Mouse (Mus musculus): ENCODE data around the gene Uba52. TPM values are rescaled to one million over a fixed set of nuclear protein-coding genes. Genes with fewer than 3 reads are reported as not detected.

Gene Uba52
- polyA plus RNA-seq, 1 experiment from 2014 or later, result 882 TPM

GRCm38 (mm10) chr8:70489576-70489975 lies 21.0 kb downstream of the Uba52 start:
- 0 out of 2 replicates have a peak, but pooled peaks have one; percentile 27 for ATAC-seq (ENCODE audit: low FRiP score, low TSS enrichment)
- H3K36me3 ChIP-seq (ENCODE audit: insufficient read depth, low read length), result no peaks in the 10 kb centered on the region
- H3K9ac ChIP-seq (replicated peaks; ENCODE audit: low read length), result 0 out of 2 replicates have a peak overlapping the region, but pooled peaks have one; percentile 39
- peak overlapping the region; percentile 42 for H3K4me3 ChIP-seq (ENCODE audit: low read length)
- H3K4me2 ChIP-seq (replicated peaks; ENCODE audit: low read depth, low read length), result peak overlapping the region; percentile 60
- peaks cover 99% of the 10 kb centered on the region for H3K27me3 ChIP-seq (ENCODE audit: insufficient read depth, low read length)
- no peak overlapping the region for H3K27ac ChIP-seq (ENCODE audit: low read length)
- WGBS, result 0% methylated on average over 40 of the region's 41 CpGs
- H3K9me3 ChIP-seq (ENCODE audit: low read length), result no peaks in the 10 kb centered on the region
- H3K4me1 ChIP-seq (ENCODE audit: insufficient read depth, low read length), result peaks cover 66% of the 10 kb centered on the region

DNA sequence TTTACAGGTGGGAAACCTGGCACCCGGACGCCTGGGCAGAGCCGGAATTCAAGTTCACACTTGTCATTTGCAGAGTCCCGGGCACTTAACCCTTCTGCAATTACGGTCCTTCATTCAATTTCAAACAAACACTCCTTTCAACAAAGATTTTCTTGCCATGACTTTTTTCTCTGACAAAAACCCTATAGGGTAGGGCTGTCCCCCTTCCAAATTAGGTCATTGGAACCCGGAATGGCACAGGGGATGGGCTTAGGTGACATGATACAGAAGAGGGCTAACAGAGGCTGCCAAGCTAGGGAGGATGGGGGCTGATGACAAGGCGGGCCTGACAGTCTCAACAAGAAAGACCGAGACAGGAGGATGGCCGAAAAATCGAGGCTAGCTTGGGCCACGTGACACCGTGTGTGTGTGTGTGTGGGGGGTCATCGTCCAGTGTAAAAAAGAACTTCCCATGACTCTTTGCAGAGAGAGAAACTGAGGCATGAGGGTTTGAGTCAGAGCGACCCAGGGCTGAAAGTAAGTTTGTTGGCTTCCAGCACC lies 21.6 kb downstream of the Uba52 start:
- Histone ChIP-seq H3K27me3 (ENCODE audit: insufficient read depth, low read length) (peaks cover 97% of the 10 kb centered on the region), H3K9me3 (ENCODE audit: low read length) (no peaks in the 10 kb centered on the region), H3K9ac (replicated peaks; ENCODE audit: low read length) (0 out of 2 replicates have a peak overlapping the region, but pooled peaks have one; percentile 39), H3K36me3 (ENCODE audit: insufficient read depth, low read length) (no peaks in the 10 kb centered on the region), H3K4me1 (ENCODE audit: insufficient read depth, low read length) (peaks cover 60% of the 10 kb centered on the region), H3K4me2 (replicated peaks; ENCODE audit: low read depth, low read length) (peak overlapping the region; percentile 60), H3K4me3 (ENCODE audit: low read length) (peak overlapping the region; percentile 42), H3K27ac (ENCODE audit: low read length) (no peak overlapping the region)
- no peak for ATAC-seq (ENCODE audit: low FRiP score, low TSS enrichment)
- WGBS, result 1% methylated on average over 14 of the region's 14 CpGs

- Histone ChIP-seq H3K27me3 (ENCODE audit: insufficient read depth, low read length) (peaks cover 96% of the 10 kb centered on the region), H3K4me3 (ENCODE audit: low read length) (peak overlapping the region; percentile 39), H3K27ac (ENCODE audit: low read length) (no peak overlapping the region), H3K4me2 (replicated peaks; ENCODE audit: low read depth, low read length) (peak overlapping the region; percentile 58), H3K9ac (replicated peaks; ENCODE audit: low read length) (peak overlapping the region; percentile 52), H3K9me3 (ENCODE audit: low read length) (no peaks in the 10 kb centered on the region), H3K36me3 (ENCODE audit: insufficient read depth, low read length) (no peaks in the 10 kb centered on the region), H3K4me1 (ENCODE audit: insufficient read depth, low read length) (peaks cover 52% of the 10 kb centered on the region)
- 2% methylated on average over 49 of the region's 55 CpGs for WGBS
- peak; percentile 49 for ATAC-seq (ENCODE audit: low FRiP score, low TSS enrichment)
Measured at GRCm38 (mm10) chr8:70487993-70488796, 22.4 kb downstream of the Uba52 start.

DNA sequence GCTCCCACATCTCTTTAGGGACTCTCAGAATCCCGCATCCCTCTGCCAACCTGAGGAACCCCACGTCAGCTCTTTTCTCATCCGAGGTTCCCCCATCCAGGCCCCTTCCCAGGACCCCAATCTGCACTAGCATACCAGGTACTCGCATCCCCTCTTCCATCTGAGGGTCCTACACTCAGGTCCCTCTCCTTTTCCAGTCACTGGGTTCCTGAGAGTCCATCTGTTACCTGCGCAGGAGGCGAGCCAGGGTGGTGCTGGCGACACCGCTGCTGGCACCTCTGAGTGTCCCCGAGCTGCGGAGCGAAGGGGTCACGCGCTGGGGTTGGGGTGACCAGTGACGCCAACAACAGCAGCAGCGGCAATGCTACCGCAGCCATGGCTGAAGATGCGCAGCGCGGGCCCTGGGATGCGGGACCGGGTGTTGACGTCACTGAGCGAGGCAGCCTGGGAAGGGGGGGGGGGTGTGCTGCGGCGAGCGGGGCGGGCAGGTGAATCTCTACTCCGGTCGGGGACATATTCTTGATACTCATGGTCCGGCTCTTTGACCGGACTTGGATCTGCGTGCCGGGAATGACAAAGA lies 23.6 kb downstream of the Uba52 start, which contains the start of gene Tmem59l:
Gene Tmem59l, minus strand, starts transcription at position 418 of the 580 bp plus-strand sequence.
- H3K4me1 ChIP-seq (ENCODE audit: insufficient read depth, low read length), result peaks cover 41% of the 10 kb centered on the region
- WGBS, result 6% methylated on average over 33 of the region's 33 CpGs
- no peak for ATAC-seq (ENCODE audit: low FRiP score, low TSS enrichment)

GRCm38 (mm10) chr8:70486191-70486681 lies 24.4 kb downstream of the Uba52 start:
- Histone ChIP-seq H3K4me2 (replicated peaks; ENCODE audit: low read depth, low read length) (no peak overlapping the region), H3K36me3 (ENCODE audit: insufficient read depth, low read length) (no peaks in the 10 kb centered on the region), H3K9me3 (ENCODE audit: low read length) (no peaks in the 10 kb centered on the region), H3K4me1 (ENCODE audit: insufficient read depth, low read length) (peaks cover 38% of the 10 kb centered on the region), H3K27me3 (ENCODE audit: insufficient read depth, low read length) (peaks cover 78% of the 10 kb centered on the region), H3K27ac (ENCODE audit: low read length) (no peak overlapping the region), H3K9ac (replicated peaks; ENCODE audit: low read length) (no peak overlapping the region), H3K4me3 (ENCODE audit: low read length) (no peak overlapping the region)
- WGBS, result 64% methylated on average over 7 of the region's 7 CpGs
- no peak for ATAC-seq (ENCODE audit: low FRiP score, low TSS enrichment)

More for the DNA sequence above, 23.6 kb downstream of the Uba52 start, which contains the start of gene Tmem59l:
- peak within 1 kb of the TSS; percentile 39 for H3K4me3 ChIP-seq (ENCODE audit: low read length)
- H3K4me2 ChIP-seq (replicated peaks; ENCODE audit: low read depth, low read length), result peak within 1 kb of the TSS; percentile 58
- no peaks in the 10 kb centered on the region for H3K36me3 ChIP-seq (ENCODE audit: insufficient read depth, low read length)
- peaks cover 86% of the 10 kb centered on the region for H3K27me3 ChIP-seq (ENCODE audit: insufficient read depth, low read length)
- peak within 1 kb of the TSS; percentile 52 for H3K9ac ChIP-seq (replicated peaks; ENCODE audit: low read length)
- H3K9me3 ChIP-seq (ENCODE audit: low read length), result no peaks in the 10 kb centered on the region
- no peak within 1 kb of the TSS for H3K27ac ChIP-seq (ENCODE audit: low read length)

- Histone ChIP-seq H3K9ac (replicated peaks; ENCODE audit: low read length) (no peak overlapping the region), H3K4me1 (ENCODE audit: insufficient read depth, low read length) (peaks cover 9% of the 10 kb centered on the region), H3K4me3 (ENCODE audit: low read length) (no peak overlapping the region), H3K27ac (ENCODE audit: low read length) (no peak overlapping the region), H3K27me3 (ENCODE audit: insufficient read depth, low read length) (peaks cover 56% of the 10 kb centered on the region), H3K4me2 (replicated peaks; ENCODE audit: low read depth, low read length) (no peak overlapping the region), H3K9me3 (ENCODE audit: low read length) (no peaks in the 10 kb centered on the region), H3K36me3 (ENCODE audit: insufficient read depth, low read length) (no peaks in the 10 kb centered on the region)
- no peak for ATAC-seq (ENCODE audit: low FRiP score, low TSS enrichment)
- WGBS, result 74% methylated on average over 2 of the region's 2 CpGs
Measured at GRCm38 (mm10) chr8:70482943-70483342, 27.7 kb downstream of the Uba52 start.

DNA sequence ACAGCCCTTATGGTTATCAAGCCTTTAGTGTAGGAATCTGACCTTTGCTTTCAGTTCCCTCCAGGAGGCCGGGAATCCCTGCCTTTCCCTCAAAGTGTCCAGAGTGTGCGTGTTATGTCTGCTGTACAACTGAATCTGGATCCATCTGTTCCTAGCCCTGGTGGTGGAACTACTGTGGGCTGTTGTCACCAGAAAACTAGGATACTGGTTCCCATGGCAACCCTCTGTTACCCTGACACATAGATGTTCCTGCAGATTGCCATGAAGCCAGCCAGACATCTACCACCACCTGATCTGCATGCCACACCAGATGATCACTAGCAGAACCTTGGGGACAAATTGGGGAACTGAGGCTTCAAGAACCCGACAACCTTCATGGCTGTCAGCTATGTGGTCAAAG lies 28.7 kb downstream of the Uba52 start:
- no peak for ATAC-seq (ENCODE audit: low FRiP score, low TSS enrichment)
- 81% methylated on average over 3 of the region's 3 CpGs for WGBS
- Histone ChIP-seq H3K27ac (ENCODE audit: low read length) (no peak overlapping the region), H3K9me3 (ENCODE audit: low read length) (no peaks in the 10 kb centered on the region), H3K4me3 (ENCODE audit: low read length) (no peak overlapping the region), H3K4me2 (replicated peaks; ENCODE audit: low read depth, low read length) (no peak overlapping the region), H3K27me3 (ENCODE audit: insufficient read depth, low read length) (peaks cover 47% of the 10 kb centered on the region), H3K36me3 (ENCODE audit: insufficient read depth, low read length) (no peaks in the 10 kb centered on the region), H3K4me1 (ENCODE audit: insufficient read depth, low read length) (peaks cover 12% of the 10 kb centered on the region; the same call in 1 of the 2 replicates), H3K9ac (replicated peaks; ENCODE audit: low read length) (no peak overlapping the region)

- no peaks in the 10 kb centered on the region for H3K36me3 ChIP-seq (ENCODE audit: insufficient read depth, low read length)
- ATAC-seq (ENCODE audit: low FRiP score, low TSS enrichment), result peak; percentile 57
- H3K4me2 ChIP-seq (replicated peaks; ENCODE audit: low read depth, low read length), result peak overlapping the region; percentile 60
- H3K4me3 ChIP-seq (ENCODE audit: low read length), result peak overlapping the region; percentile 85
- peaks cover 16% of the 10 kb centered on the region for H3K4me1 ChIP-seq (ENCODE audit: insufficient read depth, low read length)
- 2% methylated on average over 21 of the region's 21 CpGs for WGBS
- H3K9ac ChIP-seq (replicated peaks; ENCODE audit: low read length), result peak overlapping the region; percentile 18; the same call in 1 of the 2 replicates
- no peaks in the 10 kb centered on the region for H3K9me3 ChIP-seq (ENCODE audit: low read length)
- peak overlapping the region; percentile 63 for H3K27ac ChIP-seq (ENCODE audit: low read length)
- H3K27me3 ChIP-seq (ENCODE audit: insufficient read depth, low read length), result peaks cover 11% of the 10 kb centered on the region; the same call in 1 of the 2 replicates
Measured at GRCm38 (mm10) chr8:70477269-70477982, 33.2 kb downstream of the Uba52 start.

Data from kidney, embryonic 16.5 days (tissue).